ENCODE assay signal across 9 mouse cellular contexts in genomic region chr7:39716340-39717150, GRCm38 (mm10).
DNase-seq lines count a peak whose midpoint lies in the region; ATAC-seq lines count a peak whose summit lies in the region.
"Had no signal": no experiment of that assay in that cellular context is flagged by ENCODE, and none has a peak within 500 bp of the region (broad histone marks: within the 10 kb centered on the region; RNA-seq: fewer than 3 reads in every experiment).

No protein-coding gene starts in this region.

- H3K27me3 ChIP-seq in forebrain, embryonic 16.5 days (replicated peaks; ENCODE audit: control insufficient read depth, insufficient read depth, low read length): no peaks in the 10 kb centered on the region
- H3K27me3 ChIP-seq: limb, embryonic 15.5 days had no signal

- H3K36me3 ChIP-seq in forebrain, embryonic 16.5 days (ENCODE audit: control insufficient read depth, insufficient read depth): no peaks in the 10 kb centered on the region
- H3K36me3 ChIP-seq: limb, embryonic 15.5 days had no signal

- 15% methylated on average over 11 of the region's 11 CpGs for WGBS in forebrain, embryonic 16.5 days

- no peak overlapping the region for H3K27ac ChIP-seq in forebrain, embryonic 16.5 days (ENCODE audit: low read length)
- H3K27ac ChIP-seq: limb, embryonic 15.5 days had no signal

- H3K9ac ChIP-seq in forebrain, embryonic 16.5 days (replicated peaks; ENCODE audit: low read depth, low read length): 0 out of 2 replicates have a peak overlapping the region, but pooled peaks have one; percentile 3
- H3K9ac ChIP-seq: limb, embryonic 15.5 days had no signal

- H3K4me3 ChIP-seq in forebrain, embryonic 16.5 days (replicated peaks; ENCODE audit: low read length): no peak overlapping the region
- H3K4me3 ChIP-seq: limb, embryonic 15.5 days had no signal

- H3K9me3 ChIP-seq in forebrain, embryonic 16.5 days (ENCODE audit: control insufficient read depth, low read length): no peaks in the 10 kb centered on the region
- H3K9me3 ChIP-seq: limb, embryonic 15.5 days had no signal

- peak; percentile 28 for DNase-seq in layer of hippocampus, adult 11-12 months (ENCODE audit: low spot score)
- DNase-seq in layer of hippocampus, adult 8-10 months (ENCODE audit: low spot score in 2 of 2): no peak
- peak; percentile 75 for DNase-seq in brain, adult 2 months (ENCODE audit: low read depth, low spot score)
- DNase-seq in layer of hippocampus, adult 9-10 months (ENCODE audit: low spot score): peak; percentile 32
- peak; percentile 43 for DNase-seq in retina, postnatal 7 days (ENCODE audit: low read depth, low spot score)
- no peak for DNase-seq in urinary bladder, postnatal 25 days (ENCODE audit: low spot score)
- DNase-seq in adrenal gland, postnatal 4 days (ENCODE audit: low spot score in 2 of 2): no peak

- peak overlapping the region; percentile 23 for H3K4me2 ChIP-seq in forebrain, embryonic 16.5 days (ENCODE audit: low read length)
- H3K4me2 ChIP-seq: limb, embryonic 15.5 days had no signal

- peak; percentile 93 for ATAC-seq in forebrain, embryonic 16.5 days

- no peaks in the 10 kb centered on the region for H3K4me1 ChIP-seq in forebrain, embryonic 16.5 days (replicated peaks; ENCODE audit: control insufficient read depth, insufficient read depth, low read length)
- H3K4me1 ChIP-seq: limb, embryonic 15.5 days had no signal

Comparison
In these comparisons a context has a peak if more than half of its experiments do, and no peak if none do; other contexts are left out.
1. DNase-seq: peak in layer of hippocampus, adult 11-12 months (single experiment), brain, adult 2 months (single experiment), layer of hippocampus, adult 9-10 months (single experiment) and retina, postnatal 7 days (single experiment); none in layer of hippocampus, adult 8-10 months (0 of 2), urinary bladder, postnatal 25 days (single experiment) and adrenal gland, postnatal 4 days (0 of 2).